ENCODE assay signal across 18 mouse cellular contexts in the genomic region with DNA sequence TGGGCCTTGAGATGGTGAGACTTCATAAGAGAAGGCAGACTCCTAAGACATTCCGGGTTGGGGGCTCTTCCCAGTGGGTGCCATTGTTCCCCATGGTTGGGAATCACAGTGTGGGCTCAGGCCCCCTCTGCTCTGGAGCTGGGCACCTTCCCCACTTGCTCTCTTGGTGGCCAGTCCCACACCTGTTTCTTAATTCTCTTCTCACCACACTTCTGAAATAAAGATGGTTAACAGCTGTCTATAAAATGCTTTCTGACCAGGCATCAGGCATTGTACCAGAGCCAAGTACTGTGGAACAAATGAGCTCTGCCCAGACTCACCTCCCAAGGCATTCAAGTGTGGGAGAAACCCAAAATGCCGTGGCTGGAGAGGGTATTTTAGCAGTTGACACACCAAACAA.
"Had no signal": no experiment of that assay in that cellular context is flagged by ENCODE, and none has a peak within 500 bp of the region (broad histone marks: within the 10 kb centered on the region; RNA-seq: fewer than 3 reads in every experiment).

No protein-coding gene starts in this region.

- H3K4me1 ChIP-seq: intestine, embryonic 15.5 days; liver, embryonic 12.5 days; liver, embryonic 15.5 days; neural tube, embryonic 12.5 days; neural tube, embryonic 15.5 days had no signal

- H3K27me3 ChIP-seq: intestine, embryonic 15.5 days; liver, embryonic 12.5 days; liver, embryonic 15.5 days; neural tube, embryonic 12.5 days; neural tube, embryonic 15.5 days had no signal

- H3K9me3 ChIP-seq: intestine, embryonic 15.5 days; liver, embryonic 12.5 days; liver, embryonic 15.5 days; neural tube, embryonic 12.5 days; neural tube, embryonic 15.5 days had no signal

- H3K4me2 ChIP-seq: intestine, embryonic 15.5 days; liver, embryonic 12.5 days; liver, embryonic 15.5 days; midbrain, embryonic 11.5 days; neural tube, embryonic 12.5 days; neural tube, embryonic 15.5 days had no signal

- DNase-seq: kidney, postnatal 14 days; layer of hippocampus, adult 9-11 months; lung, adult 2 months; lung, postnatal 14 days; lung, postnatal 4 days; midbrain, embryonic 14.5 days; retina, postnatal 1 day; right cerebral cortex, postnatal 25 days; spleen, adult 18-20 months; thymus, adult 18-20 months; thymus, postnatal 36 days had no signal

- H3K9ac ChIP-seq: intestine, embryonic 15.5 days; liver, embryonic 12.5 days; liver, embryonic 15.5 days; neural tube, embryonic 12.5 days; neural tube, embryonic 15.5 days had no signal

- ATAC-seq: intestine, embryonic 15.5 days; liver, embryonic 12.5 days had no signal

- H3K4me3 ChIP-seq: intestine, embryonic 15.5 days; layer of hippocampus, adult 2 months; liver, embryonic 12.5 days; liver, embryonic 15.5 days; neural tube, embryonic 12.5 days; neural tube, embryonic 15.5 days had no signal

- H3K27ac ChIP-seq: intestine, embryonic 15.5 days; layer of hippocampus, adult 2 months; liver, embryonic 12.5 days; liver, embryonic 15.5 days; neural tube, embryonic 12.5 days; neural tube, embryonic 15.5 days had no signal

- H3K36me3 ChIP-seq: intestine, embryonic 15.5 days; liver, embryonic 12.5 days; liver, embryonic 15.5 days; neural tube, embryonic 12.5 days; neural tube, embryonic 15.5 days had no signal
